Mouse (Mus musculus) forebrain, embryonic 14.5 days (tissue): ENCODE data around the gene Rnd3. TPM values are rescaled to one million over a fixed set of nuclear protein-coding genes. Genes with fewer than 3 reads are reported as not detected.

ENCODE experiments used
- ATAC-seq: fragments of 200-750 bp; cut with Nextera tagmentation; 2 replicates; pipeline ENCODE4 v1.8.0; 2017; ENCODE audit warnings: mild to moderate bottlenecking, moderate library complexity
- DNase-seq: peaks from one replicate; pipeline ENCODE4 v3.0.0-alpha.2; 2015; ENCODE audit warnings: low spot score
- H3K27ac ChIP-seq: fragments of 300-500 bp; sonication (generic); 2 replicates; pipeline ENCODE4 v1.5.1; 2014; ENCODE audit warnings: low read depth, mild to moderate bottlenecking, control low read depth, low read length, moderate library complexity
- H3K27me3 ChIP-seq: fragments of 300-500 bp; sonication (generic); replicated peaks from 2 replicates; pipeline ENCODE4 v1.6.1; 2014; ENCODE audit warnings: low read length, control low read depth, mixed read lengths; ENCODE audit not compliant: control insufficient read depth, insufficient read depth
- H3K36me3 ChIP-seq: fragments of 300-500 bp; sonication (generic); 2 replicates; pipeline ENCODE4 v1.6.1; 2014; ENCODE audit warnings: low read length, control low read depth; ENCODE audit not compliant: control insufficient read depth, insufficient read depth
- H3K4me1 ChIP-seq: fragments of 300-500 bp; sonication (generic); 2 replicates; pipeline ENCODE4 v1.6.1; 2014; ENCODE audit warnings: antibody characterized with exemption, low read length, control low read depth; ENCODE audit not compliant: control insufficient read depth, insufficient read depth
- H3K4me2 ChIP-seq: fragments of 300-500 bp; sonication (generic); 2 replicates; pipeline ENCODE4 v1.6.1; 2014; ENCODE audit warnings: mild to moderate bottlenecking, control low read depth, low read length
- H3K4me3 ChIP-seq: fragments of 300-500 bp; sonication (generic); 2 replicates; pipeline ENCODE4 v1.5.1; 2014; ENCODE audit warnings: low read depth, low read length, control low read depth
- H3K9ac ChIP-seq: fragments of 300-500 bp; sonication (generic); 2 replicates; pipeline ENCODE4 v1.6.1; 2014; ENCODE audit warnings: mild to moderate bottlenecking, low read length, control low read depth, moderate library complexity
- H3K9me3 ChIP-seq: fragments of 300-500 bp; sonication (generic); replicated peaks from 2 replicates; pipeline ENCODE4 v1.6.1; 2016; ENCODE audit warnings: low read length, control low read depth, mixed read lengths; ENCODE audit not compliant: control insufficient read depth
- WGBS: fragments of 180-500 bp; shearing (Covaris S2); extraction: QIAGEN DNeasy Blood & Tissue Kit; methylation state at CpG from one replicate; pipeline ENCODE4 v1.1.7; 2014; 5-methylcytosine and 5-hydroxymethylcytosine counted together
- polyA plus RNA-seq: library from polyadenylated mRNA; unstranded; fragments of >200 nt; fragmentation: Nextera tagmentation; extraction: Ambion mirVana; gene quantifications from 2 replicates; pipeline ENCODE4 v1.2.1, GENCODE M21; 2014

The Rnd3 gene
- polyA plus RNA-seq, 1 experiment from 2014 or later = 206 TPM

- peak; percentile 58 for DNase-seq
- 0 out of 2 replicates have a peak, but pooled peaks cover 3% of the 10 kb centered on the region for H3K36me3 ChIP-seq
These were observed 457 bp downstream of the Rnd3 start for GRCm38 (mm10) chr2:51148454-51148853.

GRCm38 (mm10) chr2:51148065-51148407, 875 bp downstream of the Rnd3 start:
- Histone ChIP-seq H3K4me2 (peak overlapping the region; percentile 74), H3K4me1 (peaks cover 23% of the 10 kb centered on the region), H3K4me3 (peak overlapping the region; percentile 91), H3K9me3 (no peaks in the 10 kb centered on the region), H3K9ac (peak overlapping the region; percentile 98), H3K36me3 (0 out of 2 replicates have a peak, but pooled peaks cover 6% of the 10 kb centered on the region), H3K27ac (peak overlapping the region; percentile 94), H3K27me3 (no peaks in the 10 kb centered on the region)
- DNase-seq = no peak
- ATAC-seq = peak; percentile 21
- WGBS = under 1% methylated on average over 20 of the region's 20 CpGs

More at GRCm38 (mm10) chr2:51148454-51148853, 457 bp downstream of the Rnd3 start:
- WGBS = 0% methylated on average over 20 of the region's 20 CpGs
- peak; percentile 35 for ATAC-seq
- H3K27me3 ChIP-seq = no peaks in the 10 kb centered on the region
- H3K4me3 ChIP-seq = peak overlapping the region; percentile 91
- peaks cover 18% of the 10 kb centered on the region for H3K4me1 ChIP-seq
- H3K27ac ChIP-seq = peak overlapping the region; percentile 94
- peak overlapping the region; percentile 74 for H3K4me2 ChIP-seq
- H3K9me3 ChIP-seq = no peaks in the 10 kb centered on the region
- H3K9ac ChIP-seq = peak overlapping the region; percentile 98

- Histone ChIP-seq H3K27ac (peak overlapping the region; percentile 94), H3K4me1 (peaks cover 28% of the 10 kb centered on the region), H3K4me2 (peak overlapping the region; percentile 74), H3K36me3 (0 out of 2 replicates have a peak, but pooled peaks cover 7% of the 10 kb centered on the region), H3K9me3 (no peaks in the 10 kb centered on the region), H3K27me3 (no peaks in the 10 kb centered on the region), H3K4me3 (peak overlapping the region; percentile 91), H3K9ac (peak overlapping the region; percentile 98)
- ATAC-seq = peak; percentile 37
- DNase-seq = peak; percentile 71
- WGBS = 1% methylated on average over 44 of the region's 45 CpGs
These were observed 1.4 kb downstream of the Rnd3 start for GRCm38 (mm10) chr2:51147318-51148064.

GRCm38 (mm10) chr2:51146871-51147317, 2.0 kb downstream of the Rnd3 start:
- H3K4me1 ChIP-seq = peaks cover 33% of the 10 kb centered on the region
- H3K27me3 ChIP-seq = no peaks in the 10 kb centered on the region
- H3K9me3 ChIP-seq = no peaks in the 10 kb centered on the region
- H3K9ac ChIP-seq = peak overlapping the region; percentile 98
- ATAC-seq (peak; percentile 64), DNase-seq (peak; percentile 82)
- peak overlapping the region; percentile 91 for H3K4me3 ChIP-seq
- peak overlapping the region; percentile 74 for H3K4me2 ChIP-seq
- 0% methylated on average over 18 of the region's 18 CpGs for WGBS
- peaks cover 7% of the 10 kb centered on the region; the same call in 1 of the 2 replicates for H3K36me3 ChIP-seq
- peak overlapping the region; percentile 94 for H3K27ac ChIP-seq

- 7% methylated on average over 7 of the region's 7 CpGs for WGBS
- H3K27me3 ChIP-seq = no peaks in the 10 kb centered on the region
- ATAC-seq = peak; percentile 8; the same call in 1 of the 2 replicates
These were observed 3.0 kb downstream of the Rnd3 start for GRCm38 (mm10) chr2:51145838-51146470.

GRCm38 (mm10) chr2:51144380-51145120, 4.4 kb downstream of the Rnd3 start:
- peak overlapping the region; percentile 55; the same call in 1 of the 2 replicates for H3K27ac ChIP-seq
- peak overlapping the region; percentile 74 for H3K4me2 ChIP-seq
- H3K9me3 ChIP-seq = no peaks in the 10 kb centered on the region
- H3K9ac ChIP-seq = peak overlapping the region; percentile 60
- peaks cover 51% of the 10 kb centered on the region for H3K4me1 ChIP-seq
- WGBS = 28% methylated on average over 6 of the region's 6 CpGs
- no peaks in the 10 kb centered on the region for H3K27me3 ChIP-seq
- peak overlapping the region; percentile 91 for H3K4me3 ChIP-seq
- peaks cover 7% of the 10 kb centered on the region; the same call in 1 of the 2 replicates for H3K36me3 ChIP-seq
- peak; percentile 45 for DNase-seq
- no peak for ATAC-seq

More at GRCm38 (mm10) chr2:51145838-51146470, 3.0 kb downstream of the Rnd3 start:
- Histone ChIP-seq H3K9ac (peak overlapping the region; percentile 98), H3K9me3 (no peaks in the 10 kb centered on the region), H3K4me2 (peak overlapping the region; percentile 74), H3K4me3 (peak overlapping the region; percentile 91), H3K27ac (peak overlapping the region; percentile 94), H3K4me1 (peaks cover 37% of the 10 kb centered on the region), H3K36me3 (peaks cover 7% of the 10 kb centered on the region; the same call in 1 of the 2 replicates)
- peak; percentile 87 for DNase-seq

GRCm38 (mm10) chr2:51142422-51142821, 6.5 kb downstream of the Rnd3 start:
- no peaks in the 10 kb centered on the region for H3K9me3 ChIP-seq
- 47% methylated on average over 1 of the region's 1 CpGs for WGBS
- DNase-seq (no peak), ATAC-seq (no peak)
- peak overlapping the region; percentile 74 for H3K4me2 ChIP-seq
- no peaks in the 10 kb centered on the region for H3K27me3 ChIP-seq
- 0 out of 2 replicates have a peak overlapping the region, but pooled peaks have one; percentile 17 for H3K9ac ChIP-seq
- H3K4me3 ChIP-seq = no peak overlapping the region; the same call in 1 of the 2 replicates
- H3K36me3 ChIP-seq = peaks cover 16% of the 10 kb centered on the region
- peaks cover 62% of the 10 kb centered on the region for H3K4me1 ChIP-seq
- no peak overlapping the region for H3K27ac ChIP-seq

- H3K9ac ChIP-seq = no peak overlapping the region
- H3K27me3 ChIP-seq = no peaks in the 10 kb centered on the region
- ATAC-seq (no peak), DNase-seq (no peak)
- peak overlapping the region; percentile 77; the same call in 1 of the 2 replicates for H3K27ac ChIP-seq
- H3K36me3 ChIP-seq = peaks cover 27% of the 10 kb centered on the region
- peak overlapping the region; percentile 24 for H3K4me3 ChIP-seq
- peak overlapping the region; percentile 74 for H3K4me2 ChIP-seq
- H3K9me3 ChIP-seq = no peaks in the 10 kb centered on the region
- H3K4me1 ChIP-seq = peaks cover 62% of the 10 kb centered on the region
- 48% methylated on average over 3 of the region's 3 CpGs for WGBS
These were observed 7.6 kb downstream of the Rnd3 start for GRCm38 (mm10) chr2:51141345-51141744.
